26 mouse cellular contexts compared by ENCODE assay signal in the genomic region with DNA sequence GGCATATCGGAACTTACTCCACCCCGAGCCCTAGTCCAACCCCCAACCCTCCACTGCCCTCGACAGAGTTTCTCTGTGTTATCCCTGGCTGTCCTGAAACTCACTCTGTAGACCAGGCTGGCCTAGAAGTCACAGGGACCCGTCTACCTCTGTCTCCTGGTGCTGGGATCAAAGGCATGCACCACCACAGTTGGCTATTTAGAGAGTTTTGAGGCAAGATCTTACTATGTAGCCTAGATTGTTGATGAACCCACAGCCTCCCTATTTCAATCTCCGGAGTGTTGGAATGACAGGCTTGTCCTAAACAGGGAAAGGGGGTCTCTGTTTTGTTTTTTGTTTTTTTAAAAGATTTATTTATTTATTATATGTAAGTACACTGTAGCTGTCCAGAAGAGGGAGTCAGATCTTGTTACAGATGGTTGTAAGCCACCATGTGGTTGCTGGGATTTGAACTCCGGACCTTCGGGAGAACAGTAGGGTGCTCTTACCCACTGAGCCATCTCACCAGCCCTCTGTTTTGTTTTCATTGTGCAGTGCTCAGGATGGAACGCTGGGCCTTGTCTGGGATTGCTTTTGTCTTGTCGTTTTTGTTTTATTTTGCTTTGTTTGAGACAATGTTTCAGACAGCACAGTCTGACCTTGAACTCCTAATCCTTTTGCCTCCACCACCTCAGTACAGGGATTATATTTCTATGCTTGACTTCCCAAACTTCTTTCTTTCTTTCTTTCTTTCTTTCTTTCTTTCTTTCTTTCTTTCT. TPM values are rescaled to one million over a fixed set of nuclear protein-coding genes. Genes with fewer than 3 reads are reported as not detected.
"Had no signal": no experiment of that assay in that cellular context is flagged by ENCODE, and none has a peak within 500 bp of the region (broad histone marks: within the 10 kb centered on the region; RNA-seq: fewer than 3 reads in every experiment).

No protein-coding gene starts in this region.

RNA-seq across cellular contexts. Expression of a gene that starts 4.8 kb away (rescaled TPM):
- total RNA-seq: left cerebral cortex, postnatal 10 days; left cerebral cortex, postnatal 14 days; left cerebral cortex, postnatal 25 days; left cerebral cortex, postnatal 4 days; megakaryocyte progenitor cell, adult 5-6 weeks; megakaryocyte, adult 5-6 weeks; megakaryocyte-erythroid progenitor cell, adult 5-6 weeks; monocyte, adult 5-6 weeks had no signal
- polyA plus RNA-seq: limb, embryonic 11.5 days; liver, embryonic 11.5 days; liver, embryonic 12.5 days; liver, embryonic 13.5 days; lung, embryonic 14.5 days; lung, embryonic 16.5 days; macrophage; midbrain, embryonic 10.5 days; midbrain, embryonic 12.5 days; midbrain, embryonic 13.5 days; midbrain, embryonic 14.5 days; midbrain, embryonic 15.5 days; midbrain, embryonic 16.5 days; midbrain, postnatal 0 days; myocyte; neural tube, embryonic 11.5 days; neural tube, embryonic 12.5 days; neural tube, embryonic 13.5 days had no signal

RNA-seq across cellular contexts. Expression of a gene that starts 19.0 kb away (rescaled TPM):
- total RNA-seq: megakaryocyte progenitor cell, adult 5-6 weeks; megakaryocyte, adult 5-6 weeks; monocyte, adult 5-6 weeks had no signal
- polyA plus RNA-seq: macrophage had no signal

RNA-seq across cellular contexts. Expression of a gene that starts 59.2 kb away (rescaled TPM):
- polyA plus RNA-seq: macrophage had no signal
